Mouse (Mus musculus) left cerebral cortex, postnatal 14 days (tissue): ENCODE measurements around the gene Cacna1g. TPM values are rescaled to one million over a fixed set of nuclear protein-coding genes. Genes with fewer than 3 reads are reported as not detected.
A peak's percentile ranks its signal among the peaks of the same experiment; 100 is the strongest.

ENCODE experiments used
- DNase-seq, 2 experiments: peaks; one replicate each; pipeline ENCODE4 v3.0.0; 2021 to 2022; ENCODE audit warnings: low spot score in 2 of 2, mixed read lengths in 1 of 2
- intact Hi-C: fragments of 180-260 bp; cut with DNase I; formaldehyde crosslinking; loops from one replicate; pipeline ENCODE4 v1.15.1; 2025
- total RNA-seq, 2 experiments: library from RNA; stranded (reverse); gene quantifications; 2 replicates each; pipeline ENCODE4 v1.2.3; 2021

The Cacna1g gene
- total RNA-seq, 2 experiments from 2014 or later, result 107 to 130 TPM

GRCm38 (mm10) chr11:94387756-94388155 lies 86.2 kb downstream of the Cacna1g start:
- intact Hi-C loops, result no loop called here
- no peak for DNase-seq

GRCm38 (mm10) chr11:94385977-94386771 lies 87.8 kb downstream of the Cacna1g start:
- peak; percentile 39 to 66 for DNase-seq
- intact Hi-C loops, result no loop called here

GRCm38 (mm10) chr11:94379736-94380135 lies 94.3 kb downstream of the Cacna1g start:
- intact Hi-C loops, result no loop called here
- DNase-seq, result no peak

- no peak for DNase-seq
- intact Hi-C loops, result no loop called here
Observed at GRCm38 (mm10) chr11:94379061-94379460, 94.9 kb downstream of the Cacna1g start.

- intact Hi-C loops, result no loop called here
- no peak for DNase-seq
Observed at GRCm38 (mm10) chr11:94374276-94374948, 99.6 kb downstream of the Cacna1g start.

- no peak for DNase-seq
- intact Hi-C loops, result no loop called here
Observed at GRCm38 (mm10) chr11:94370809-94371208, 103.2 kb downstream of the Cacna1g start.

GRCm38 (mm10) chr11:94369981-94370380 lies 104.0 kb downstream of the Cacna1g start:
- intact Hi-C loops, result no loop called here
- DNase-seq, result no peak

- intact Hi-C loops, result no loop called here
- DNase-seq, result no peak
Observed at GRCm38 (mm10) chr11:94365340-94365739, 108.7 kb downstream of the Cacna1g start.

- intact Hi-C loops, result no loop called here
- DNase-seq, result no peak
Observed at GRCm38 (mm10) chr11:94363690-94364089, 110.3 kb downstream of the Cacna1g start.

- intact Hi-C loops, result no loop called here
Observed at GRCm38 (mm10) chr11:94362101-94362500, 111.9 kb downstream of the Cacna1g start.

GRCm38 (mm10) chr11:94361166-94361870 lies 112.7 kb downstream of the Cacna1g start:
- intact Hi-C loops, result no loop called here

More at GRCm38 (mm10) chr11:94362101-94362500, 111.9 kb downstream of the Cacna1g start:
- DNase-seq, result no peak

GRCm38 (mm10) chr11:94359168-94359567 lies 114.8 kb downstream of the Cacna1g start:
- no peak for DNase-seq
- intact Hi-C loops, result loop anchor here (5.0 kb wide), 1 partner anchor 43 kb away; no protein-coding TSS in a partner anchor

More at GRCm38 (mm10) chr11:94361166-94361870, 112.7 kb downstream of the Cacna1g start:
- no peak for DNase-seq

Other genes with a start within 250 kb of the Cacna1g start
- gene Wfikkn2, start 228.2 kb downstream of the Cacna1g start, total RNA-seq, result 1 to 10 TPM; 1.4 to 1.8 TPM
- not detected for gene Gm21885, start 192.3 kb downstream of the Cacna1g start, total RNA-seq
- gene Luc7l3, start 152.2 kb downstream of the Cacna1g start, total RNA-seq, result 100 to 1,000 TPM; 117 TPM
- 100 to 1,000 TPM; 106 to 108 TPM for gene Ankrd40, start 146.2 kb downstream of the Cacna1g start, total RNA-seq
- gene Abcc3, start 81.2 kb downstream of the Cacna1g start, total RNA-seq, result 1 to 10 TPM; 1.6 to 2.3 TPM
- gene Spata20, start 12.0 kb upstream of the Cacna1g start, total RNA-seq, result under 1 TPM; 0.38 to 0.62 TPM
- gene Epn3, start 25.8 kb upstream of the Cacna1g start, total RNA-seq, result 1 to 10 TPM in 1 of 2 experiments, under 1 TPM in 1; 0.95 to 1.3 TPM
- 1 to 10 TPM; 3.2 to 3.8 TPM for gene Mycbpap, start 47.5 kb upstream of the Cacna1g start, total RNA-seq
- 10 to 100 TPM; 16.1 to 16.8 TPM for gene Rsad1, start 75.1 kb upstream of the Cacna1g start, total RNA-seq
- under 1 TPM in 1 of 2 experiments, not detected in 1; 0.38 TPM for gene Chad, start 90.8 kb upstream of the Cacna1g start, total RNA-seq
- gene Acsf2, start 127.7 kb upstream of the Cacna1g start, total RNA-seq, result 10 to 100 TPM; 16.9 to 17.2 TPM
- gene Lrrc59, start 155.6 kb upstream of the Cacna1g start, total RNA-seq, result 10 to 100 TPM; 83.8 to 84.9 TPM
- gene Mrpl27, start 179.6 kb upstream of the Cacna1g start, total RNA-seq, result 10 to 100 TPM; 65.2 to 72.5 TPM
- gene Eme1, start 179.8 kb upstream of the Cacna1g start, total RNA-seq, result under 1 TPM; 0.21 to 0.79 TPM
- 10 to 100 TPM; 23.1 to 25.8 TPM for gene Xylt2, start 203.3 kb upstream of the Cacna1g start, total RNA-seq
- not detected for gene Gm11541, start 230.3 kb upstream of the Cacna1g start, total RNA-seq